Mouse (Mus musculus) erythroblast, embryonic 14.5 days (primary cell): ENCODE measurements around the gene Ift27. TPM values are rescaled to one million over a fixed set of nuclear protein-coding genes. Genes with fewer than 3 reads are reported as not detected.

ENCODE experiments used
- H3K27me3 ChIP-seq: 2 replicates; pipeline ENCODE4 v1.6.1; 2012; ENCODE audit warnings: inconsistent platforms; ENCODE audit not compliant: control insufficient read depth
- H3K36me3 ChIP-seq: 2 replicates; pipeline ENCODE4 v1.6.1; 2012; ENCODE audit warnings: mild to moderate bottlenecking, inconsistent platforms; ENCODE audit not compliant: control insufficient read depth
- H3K4me1 ChIP-seq: 2 replicates; pipeline ENCODE4 v1.6.1; 2012; ENCODE audit warnings: inconsistent platforms; ENCODE audit not compliant: control insufficient read depth
- H3K4me3 ChIP-seq: replicated peaks from 2 replicates; pipeline ENCODE3; 2012; ENCODE audit warnings: moderate library complexity, mild to moderate bottlenecking, inconsistent platforms
- H3K9me3 ChIP-seq: 2 replicates; pipeline ENCODE4 v1.6.1; 2012; ENCODE audit warnings: low read length, inconsistent platforms, mixed read lengths; ENCODE audit not compliant: control insufficient read depth
- GATA1 ChIP-seq: IDR thresholded peaks from 2 replicates; pipeline ENCODE4 v1.6.1; 2012; ENCODE audit warnings: low read length, inconsistent platforms, mixed read lengths
- TAL1 ChIP-seq: IDR thresholded peaks from 3 replicates; pipeline ENCODE4 v1.6.1; 2012; ENCODE audit warnings: low read length, inconsistent platforms, mixed read lengths
- polyA plus RNA-seq: library from polyadenylated mRNA; stranded (reverse); fragments of >175 nt; gene quantifications from 2 replicates; pipeline ENCODE4 v1.2.3, GENCODE M21; 2012

Ift27 gene
- polyA plus RNA-seq, 1 experiment = 17.7 TPM

- TF ChIP-seq GATA1 = no peak
- TF ChIP-seq TAL1 = no peak
- Histone ChIP-seq H3K4me1 (no peaks in the 10 kb centered on the region), H3K4me3 (no peak overlapping the region), H3K36me3 (peaks cover 7% of the 10 kb centered on the region), H3K27me3 (no peaks in the 10 kb centered on the region), H3K9me3 (no peaks in the 10 kb centered on the region)
Observed at GRCm38 (mm10) chr15:78158335-78158734, 15.6 kb downstream of the Ift27 start.

DNA sequence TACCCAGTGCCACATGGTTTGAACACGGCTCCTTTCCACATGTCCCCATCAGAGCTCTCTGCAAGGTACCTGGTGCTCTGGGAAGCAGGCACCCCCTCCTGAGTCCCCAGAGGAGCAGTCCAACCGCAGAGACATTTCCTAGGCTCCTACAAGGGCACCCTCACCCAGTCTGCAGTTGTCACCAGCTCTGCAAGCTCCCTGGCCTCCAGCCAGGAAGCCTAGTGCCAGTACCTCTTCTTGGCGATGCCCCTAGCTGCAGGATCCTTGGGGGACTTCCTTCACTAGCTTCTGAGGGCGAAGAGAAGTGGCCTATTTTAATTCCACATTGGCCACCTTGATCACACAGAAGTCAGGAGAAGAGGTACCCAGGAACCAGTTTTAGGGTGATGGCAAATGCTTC, 16.1 kb downstream of the Ift27 start:
- TF ChIP-seq TAL1 = no peak
- TF ChIP-seq GATA1 = no peak
- H3K4me3 ChIP-seq = no peak overlapping the region

DNA sequence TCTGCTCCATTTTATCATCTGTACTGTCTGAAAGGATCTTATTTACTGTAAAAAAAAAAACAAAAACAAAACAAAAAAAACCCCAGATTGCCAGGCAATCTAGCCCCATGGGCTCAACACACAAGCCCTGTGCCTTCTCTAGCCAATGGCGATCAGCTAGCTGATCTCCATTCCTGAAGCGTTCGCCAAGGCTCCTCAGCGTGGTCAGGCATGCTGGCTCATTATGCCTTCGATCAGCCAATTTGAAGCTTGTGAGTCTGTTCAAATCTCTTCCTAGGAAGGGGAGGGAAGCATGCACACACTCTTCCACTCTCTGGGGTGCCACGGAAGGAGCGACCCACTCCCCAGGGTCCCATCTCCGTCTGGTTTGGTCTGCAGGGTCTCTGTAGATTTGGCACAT, 16.6 kb downstream of the Ift27 start:
- no peak overlapping the region for H3K4me3 ChIP-seq
- H3K36me3 ChIP-seq = no peaks in the 10 kb centered on the region
- no peaks in the 10 kb centered on the region for H3K4me1 ChIP-seq
- H3K27me3 ChIP-seq = no peaks in the 10 kb centered on the region
- no peaks in the 10 kb centered on the region for H3K9me3 ChIP-seq
- TF ChIP-seq GATA1 (no peak), TAL1 (no peak)

More for the DNA sequence above, 16.1 kb downstream of the Ift27 start:
- Histone ChIP-seq H3K36me3 (peaks cover 3% of the 10 kb centered on the region), H3K4me1 (no peaks in the 10 kb centered on the region), H3K27me3 (no peaks in the 10 kb centered on the region), H3K9me3 (no peaks in the 10 kb centered on the region)

- TF ChIP-seq GATA1 = no peak
- TF ChIP-seq TAL1 = no peak
- no peak overlapping the region for H3K4me3 ChIP-seq
- no peaks in the 10 kb centered on the region for H3K27me3 ChIP-seq
- no peaks in the 10 kb centered on the region for H3K36me3 ChIP-seq
- H3K4me1 ChIP-seq = no peaks in the 10 kb centered on the region
- no peaks in the 10 kb centered on the region for H3K9me3 ChIP-seq
Observed at GRCm38 (mm10) chr15:78155421-78155820, 18.5 kb downstream of the Ift27 start.

- Histone ChIP-seq H3K9me3 (no peaks in the 10 kb centered on the region), H3K4me3 (no peak overlapping the region), H3K4me1 (no peaks in the 10 kb centered on the region), H3K36me3 (no peaks in the 10 kb centered on the region), H3K27me3 (no peaks in the 10 kb centered on the region)
- TF ChIP-seq GATA1 (no peak), TAL1 (no peak)
Observed at GRCm38 (mm10) chr15:78153045-78153775, 20.7 kb downstream of the Ift27 start.

GRCm38 (mm10) chr15:78148565-78148964, 25.3 kb downstream of the Ift27 start:
- no peaks in the 10 kb centered on the region for H3K4me1 ChIP-seq
- no peak overlapping the region for H3K4me3 ChIP-seq
- TF ChIP-seq GATA1 (no peak), TAL1 (no peak)
- no peaks in the 10 kb centered on the region for H3K27me3 ChIP-seq
- H3K9me3 ChIP-seq = no peaks in the 10 kb centered on the region
- no peaks in the 10 kb centered on the region for H3K36me3 ChIP-seq

DNA sequence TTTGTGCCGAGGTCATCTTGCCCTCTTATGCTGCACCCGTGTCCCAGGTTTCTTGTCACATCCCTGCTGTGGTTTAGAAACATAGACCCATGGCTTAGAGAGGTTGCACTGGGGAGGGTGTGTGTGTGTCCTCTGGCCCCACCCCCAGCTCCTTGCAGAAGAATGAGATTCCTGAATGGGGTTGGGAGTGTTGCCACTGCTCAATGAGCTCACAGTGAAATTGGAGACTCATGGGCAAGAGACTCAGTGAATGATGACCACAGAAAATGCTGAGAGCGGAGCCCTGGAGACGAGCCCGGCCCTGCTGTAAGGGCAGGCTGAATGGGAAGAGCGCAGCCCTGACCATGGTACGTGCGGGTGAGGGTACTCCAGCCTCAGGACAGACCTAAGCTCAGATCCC, 33.7 kb downstream of the Ift27 start:
- Histone ChIP-seq H3K9me3 (no peaks in the 10 kb centered on the region), H3K36me3 (no peaks in the 10 kb centered on the region), H3K27me3 (no peaks in the 10 kb centered on the region), H3K4me1 (no peaks in the 10 kb centered on the region), H3K4me3 (no peak overlapping the region)
- TF ChIP-seq TAL1 (no peak), GATA1 (no peak)

DNA sequence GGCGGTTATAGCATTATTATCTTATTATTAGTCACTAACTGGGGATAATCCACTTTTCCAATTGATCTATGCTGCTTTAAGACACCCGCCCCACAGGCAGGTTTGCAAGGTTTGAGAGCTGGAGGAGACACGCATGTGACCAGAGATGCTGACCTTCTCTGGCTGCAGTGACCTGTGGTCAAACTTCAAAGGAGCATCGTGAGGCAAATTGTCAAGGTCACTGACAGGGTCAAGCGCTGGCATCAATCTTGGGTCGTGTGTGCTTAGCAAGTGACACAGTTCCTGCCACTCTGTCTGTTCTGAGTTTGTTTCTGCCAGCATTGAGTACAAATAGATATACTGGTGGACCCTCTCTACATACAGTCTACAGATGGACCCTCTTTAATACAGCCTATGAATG, 39.3 kb downstream of the Ift27 start:
- Histone ChIP-seq H3K27me3 (no peaks in the 10 kb centered on the region), H3K9me3 (no peaks in the 10 kb centered on the region), H3K36me3 (no peaks in the 10 kb centered on the region), H3K4me3 (no peak overlapping the region), H3K4me1 (no peaks in the 10 kb centered on the region)
- TF ChIP-seq TAL1 (no peak), GATA1 (no peak)

- Histone ChIP-seq H3K4me3 (no peak overlapping the region), H3K9me3 (no peaks in the 10 kb centered on the region), H3K27me3 (no peaks in the 10 kb centered on the region), H3K4me1 (no peaks in the 10 kb centered on the region), H3K36me3 (no peaks in the 10 kb centered on the region)
- TF ChIP-seq TAL1 (no peak), GATA1 (no peak)
Observed at GRCm38 (mm10) chr15:78133389-78133788, 40.5 kb downstream of the Ift27 start.

GRCm38 (mm10) chr15:78119704-78120103, 54.2 kb downstream of the Ift27 start, which contains the start of gene Cacng2:
Gene Cacng2, minus strand, starts transcription at chr15:78120028.
- no peak for TF ChIP-seq GATA1
- H3K9me3 ChIP-seq = peaks cover 4% of the 10 kb centered on the region; the same call in 1 of the 2 replicates
- peaks cover 9% of the 10 kb centered on the region; the same call in 1 of the 2 replicates for H3K27me3 ChIP-seq
- no peaks in the 10 kb centered on the region for H3K4me1 ChIP-seq
- no peaks in the 10 kb centered on the region for H3K36me3 ChIP-seq
- H3K4me3 ChIP-seq = no peak within 1 kb of the TSS
